Mouse (Mus musculus) thymus, adult 2 months (tissue): ENCODE measurements around the gene Ckap4.

Experiments used
- CTCF ChIP-seq: fragments of 200-500 bp; IDR thresholded peaks from 2 replicates; pipeline ENCODE4 v1.5.1; 2012; ENCODE audit warnings: mild to moderate bottlenecking, control low read depth, low read length, moderate library complexity, borderline replicate concordance; ENCODE audit not compliant: control insufficient read depth, poor library complexity, insufficient read depth; ENCODE audit errors: extremely low read depth
- POLR2A ChIP-seq: fragments of 200-500 bp; IDR thresholded peaks from 2 replicates; pipeline ENCODE4 v1.6.1; 2012; ENCODE audit warnings: mild to moderate bottlenecking, low read length, control low read depth, moderate library complexity; ENCODE audit not compliant: control insufficient read depth, poor library complexity, insufficient read depth; ENCODE audit errors: extremely low read depth

- TF ChIP-seq CTCF (no peak), POLR2A (no peak)
Measured at GRCm38 (mm10) chr10:84549920-84550293, 16.0 kb upstream of the Ckap4 start.
